Mouse (Mus musculus): Measurements from ENCODE around the gene Ogfr.

Ogfr gene

GRCm38 (mm10) chr2:180604781-180605180, 15.7 kb downstream of the Ogfr start:
- DNase-seq (ENCODE audit: low spot score), result no peak

GRCm38 (mm10) chr2:180610283-180610682, 21.2 kb downstream of the Ogfr start:
- DNase-seq (ENCODE audit: low spot score), result no peak

GRCm38 (mm10) chr2:180611882-180612281, 22.8 kb downstream of the Ogfr start:
- no peak for DNase-seq (ENCODE audit: low spot score)

GRCm38 (mm10) chr2:180641576-180642554, 52.8 kb downstream of the Ogfr start:
- DNase-seq (ENCODE audit: low spot score), result no peak

- DNase-seq (ENCODE audit: low spot score), result no peak
These were observed 53.7 kb downstream of the Ogfr start, which contains the start of gene Tcfl5 for GRCm38 (mm10) chr2:180642555-180643260. Gene Tcfl5, minus strand, starts transcription at chr2:180642708.

GRCm38 (mm10) chr2:180643626-180644025, 54.6 kb downstream of the Ogfr start:
- no peak for DNase-seq (ENCODE audit: low spot score)

All from MN1 (cell line).